Mouse (Mus musculus): ENCODE results near the gene Mtfr1l.
A peak's percentile ranks its signal among the peaks of the same experiment; 100 is the strongest.

Gene Mtfr1l

DNA sequence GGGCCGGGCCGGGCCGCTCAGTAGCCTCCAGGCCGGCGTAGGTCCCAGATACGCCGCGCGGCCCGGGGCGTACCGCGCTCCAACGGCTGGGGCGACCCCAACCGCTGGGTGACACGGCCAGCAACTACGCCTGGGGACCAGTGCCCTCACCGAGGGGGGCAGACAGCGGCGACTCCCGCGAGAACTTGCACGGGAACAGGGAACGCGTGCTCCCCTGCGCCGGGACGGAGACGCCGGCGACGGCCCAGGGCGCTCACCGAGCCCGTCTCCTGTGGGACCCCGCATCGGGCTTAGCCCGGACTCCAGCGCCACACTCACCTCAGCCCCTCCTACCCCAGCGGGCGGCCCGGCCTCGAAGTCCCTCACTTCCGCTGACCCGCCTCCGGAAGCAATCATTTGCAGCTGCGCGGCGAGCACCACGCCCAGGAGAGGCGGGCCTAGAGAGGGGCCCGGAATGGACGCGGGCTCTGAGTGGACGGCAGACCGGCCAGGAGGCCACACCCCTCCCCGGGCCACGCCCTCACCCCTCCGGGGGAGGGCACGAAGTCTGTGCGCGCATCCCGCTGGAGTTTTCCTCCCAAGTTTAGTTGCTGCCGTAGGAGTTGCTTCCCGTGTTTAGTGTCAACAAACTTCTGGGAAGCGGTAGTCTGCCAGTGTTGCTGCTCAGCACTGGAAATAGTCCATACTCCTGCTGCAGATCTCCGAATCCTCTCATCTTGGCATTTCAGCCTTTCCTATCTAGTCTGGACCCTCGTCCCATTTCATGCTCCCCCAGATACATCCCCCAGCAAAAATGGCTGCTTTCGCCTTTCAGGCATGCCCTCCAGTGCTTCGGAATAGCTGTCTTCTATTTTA, at the start of gene Mtfr1l:
Mtfr1l (minus strand) TSS at position 456 of the 855 bp plus-strand sequence.
- peak; percentile 98 for DNase-seq

GRCm38 (mm10) chr4:134583513-134583912, 48.3 kb upstream of the Mtfr1l start:
- DNase-seq = no peak

DNA sequence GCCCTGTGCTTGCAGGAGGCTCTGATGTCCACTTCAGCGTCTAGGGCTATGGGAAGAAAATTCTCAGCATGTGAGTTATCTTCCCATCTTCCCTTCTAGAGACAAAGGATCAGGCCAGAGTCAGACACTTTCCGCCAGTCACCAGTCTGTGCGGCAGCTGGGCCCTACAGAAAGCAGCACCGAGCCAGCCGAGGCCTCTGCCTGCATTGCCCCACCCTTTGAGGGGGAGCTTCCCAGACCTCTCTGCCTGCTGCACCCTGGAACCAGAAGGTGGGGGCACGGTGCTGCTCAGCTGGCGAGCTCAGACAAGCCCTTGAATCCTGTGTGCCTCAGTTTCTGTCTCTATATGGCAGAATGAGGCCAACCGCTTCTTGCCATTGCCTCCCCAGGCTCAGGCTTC, 46.2 kb upstream of the Mtfr1l start:
- DNase-seq = no peak

DNA sequence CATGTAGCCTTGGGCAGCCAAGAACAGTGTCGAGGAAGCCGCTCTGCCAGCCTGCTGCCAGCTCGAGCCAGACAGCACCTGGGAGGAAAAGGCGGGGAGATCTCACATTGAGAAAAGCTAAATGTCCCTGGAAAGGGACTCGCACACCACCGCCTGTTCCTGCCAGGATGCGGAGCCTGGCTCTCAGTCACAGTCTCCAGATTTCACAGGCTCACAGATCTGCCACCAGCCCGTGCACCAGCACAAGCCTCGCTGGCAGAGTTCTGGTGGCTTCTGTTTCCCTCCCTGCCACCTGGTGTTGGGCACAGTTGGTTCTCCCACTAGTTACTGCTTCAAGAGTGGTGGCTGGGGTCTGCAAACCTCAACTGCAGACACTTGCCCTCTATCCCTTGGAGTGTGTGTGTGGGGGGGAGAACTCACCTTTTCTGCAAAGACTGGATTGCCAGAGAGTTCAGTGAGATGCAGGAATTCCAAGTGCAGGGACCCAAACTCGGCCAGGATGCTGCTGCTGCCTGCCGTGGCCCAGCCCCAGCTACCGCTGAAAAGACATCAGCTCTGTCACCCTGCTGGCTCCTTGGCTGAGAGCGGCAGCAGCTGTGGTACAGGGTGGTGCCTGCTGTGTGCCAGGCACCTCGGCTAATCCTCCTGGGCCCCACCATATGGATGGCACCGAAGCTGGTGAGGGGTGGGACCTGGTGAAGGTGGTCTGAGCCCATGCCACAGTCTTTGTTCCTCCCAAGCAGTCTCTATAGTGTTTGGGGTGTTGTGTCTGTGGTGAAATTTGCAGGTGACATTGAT, 45.4 kb upstream of the Mtfr1l start:
- peak; percentile 75 for DNase-seq

GRCm38 (mm10) chr4:134579620-134580019, 44.4 kb upstream of the Mtfr1l start:
- no peak for DNase-seq

DNA sequence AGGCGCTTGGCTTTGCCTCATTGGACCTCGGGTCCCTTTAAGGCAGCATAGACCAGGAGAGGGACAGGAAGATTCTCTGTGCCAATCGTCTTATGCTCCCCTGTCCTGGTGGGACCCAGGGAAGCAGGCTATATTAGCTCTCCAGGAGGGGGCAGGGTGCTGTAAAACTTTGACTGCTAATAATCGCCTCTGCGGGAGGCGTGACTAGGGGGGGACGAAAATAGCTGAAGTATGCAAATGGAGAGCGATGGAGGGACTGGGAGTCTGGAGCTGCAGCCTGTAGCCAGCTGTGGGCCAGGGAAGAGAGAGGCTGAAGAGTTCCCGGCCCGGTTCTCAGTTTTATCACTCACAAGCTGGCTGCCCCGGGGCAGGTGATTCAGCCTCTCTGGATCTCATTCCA, 44.0 kb upstream of the Mtfr1l start:
- no peak for DNase-seq

DNA sequence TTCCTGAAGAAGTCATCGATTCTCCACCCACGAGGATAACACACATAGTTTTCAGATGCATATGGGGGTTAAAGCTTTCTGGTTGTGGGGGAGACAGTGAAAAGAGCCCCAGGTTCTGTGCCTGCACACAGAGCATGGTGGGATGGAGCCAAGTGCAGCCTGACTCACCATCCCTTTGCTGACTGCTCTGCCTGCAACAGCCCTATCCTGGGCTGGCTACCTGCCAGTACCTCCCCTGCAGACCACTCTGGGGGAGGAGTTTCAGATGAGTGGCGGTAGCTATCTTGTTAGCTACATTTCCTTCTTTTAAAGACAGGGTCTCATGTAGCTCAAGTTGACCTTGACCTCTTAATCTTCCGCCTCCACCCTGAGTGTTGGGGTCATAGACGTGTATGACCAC, 43.2 kb upstream of the Mtfr1l start:
- peak; percentile 50 for DNase-seq

DNA sequence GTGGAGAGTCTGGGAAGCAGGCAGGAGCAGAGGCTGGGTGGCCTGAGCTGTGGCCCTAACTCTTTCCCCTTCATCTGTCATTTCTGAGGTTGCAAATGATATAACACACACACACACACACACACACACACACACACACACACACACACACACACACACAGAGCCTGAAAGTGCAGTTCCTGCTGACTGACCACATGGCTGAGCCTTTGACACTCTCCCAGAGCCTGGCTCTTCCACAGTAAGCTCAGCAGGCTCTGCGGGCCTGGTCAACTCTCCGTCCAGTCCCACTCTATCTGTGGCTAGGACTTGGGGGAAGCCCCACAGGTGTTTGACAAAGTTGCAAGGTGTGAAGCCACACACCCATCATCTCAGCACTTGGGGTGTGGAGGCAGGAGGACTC, 42.1 kb upstream of the Mtfr1l start:
- DNase-seq = no peak

DNA sequence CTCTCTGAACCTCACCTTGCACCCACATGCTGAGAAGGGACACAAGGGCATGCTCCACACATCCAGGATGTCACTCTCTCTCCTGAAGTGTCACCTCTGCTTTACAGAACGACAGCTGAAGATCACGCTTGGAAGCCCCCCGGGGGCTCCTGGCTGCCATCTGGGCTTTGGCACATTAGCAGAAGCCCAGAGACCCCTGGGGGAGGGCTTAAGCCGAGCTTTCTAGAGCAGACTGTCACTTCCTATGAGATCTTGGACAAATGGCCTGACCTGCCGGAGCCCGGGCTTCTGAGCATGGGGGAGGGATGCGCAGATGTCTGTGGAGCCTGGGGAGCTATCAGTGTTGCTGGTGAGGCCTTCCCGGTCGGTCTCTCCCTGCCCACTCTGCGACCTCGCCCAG, 40.3 kb upstream of the Mtfr1l start:
- no peak for DNase-seq

DNA sequence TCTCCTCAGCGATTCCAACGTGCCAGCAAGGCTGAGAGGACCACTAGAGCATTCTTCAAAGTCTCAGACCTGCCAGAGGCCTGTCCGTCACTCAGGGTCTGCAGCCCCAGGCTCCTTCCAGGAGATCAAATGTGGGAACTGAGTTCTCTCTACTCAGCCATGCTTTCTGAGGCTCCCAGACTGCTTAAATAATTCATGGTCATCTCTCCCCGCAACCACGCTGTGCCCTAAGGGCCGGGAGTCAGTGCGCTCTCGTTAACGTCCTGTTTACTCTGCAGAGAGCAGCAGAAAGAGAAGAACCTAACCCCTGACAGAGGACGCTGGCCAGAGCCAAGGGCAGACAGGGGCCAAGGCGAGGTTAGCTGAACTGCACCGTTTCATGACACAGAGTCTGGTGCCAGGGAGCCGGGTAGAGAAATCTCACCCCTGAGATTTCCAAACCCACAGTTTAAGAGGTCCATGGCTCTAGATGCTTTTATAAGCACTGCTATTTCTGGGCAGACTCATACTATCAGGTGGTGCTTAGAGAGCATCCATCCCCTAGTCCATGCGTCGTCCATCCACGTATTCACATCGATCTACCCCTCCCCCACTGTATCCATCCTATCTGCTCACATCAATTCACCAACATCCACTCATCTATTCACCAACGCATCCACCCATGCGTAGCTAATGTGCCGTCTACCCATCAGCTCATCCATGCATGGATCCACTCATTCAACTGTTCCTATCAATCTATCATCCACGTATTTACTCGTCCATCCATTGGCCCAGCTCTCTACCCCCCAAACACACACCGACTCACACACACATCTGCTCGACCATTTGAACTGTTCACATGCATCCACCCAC, 37.5 kb upstream of the Mtfr1l start:
- no peak for DNase-seq

DNA sequence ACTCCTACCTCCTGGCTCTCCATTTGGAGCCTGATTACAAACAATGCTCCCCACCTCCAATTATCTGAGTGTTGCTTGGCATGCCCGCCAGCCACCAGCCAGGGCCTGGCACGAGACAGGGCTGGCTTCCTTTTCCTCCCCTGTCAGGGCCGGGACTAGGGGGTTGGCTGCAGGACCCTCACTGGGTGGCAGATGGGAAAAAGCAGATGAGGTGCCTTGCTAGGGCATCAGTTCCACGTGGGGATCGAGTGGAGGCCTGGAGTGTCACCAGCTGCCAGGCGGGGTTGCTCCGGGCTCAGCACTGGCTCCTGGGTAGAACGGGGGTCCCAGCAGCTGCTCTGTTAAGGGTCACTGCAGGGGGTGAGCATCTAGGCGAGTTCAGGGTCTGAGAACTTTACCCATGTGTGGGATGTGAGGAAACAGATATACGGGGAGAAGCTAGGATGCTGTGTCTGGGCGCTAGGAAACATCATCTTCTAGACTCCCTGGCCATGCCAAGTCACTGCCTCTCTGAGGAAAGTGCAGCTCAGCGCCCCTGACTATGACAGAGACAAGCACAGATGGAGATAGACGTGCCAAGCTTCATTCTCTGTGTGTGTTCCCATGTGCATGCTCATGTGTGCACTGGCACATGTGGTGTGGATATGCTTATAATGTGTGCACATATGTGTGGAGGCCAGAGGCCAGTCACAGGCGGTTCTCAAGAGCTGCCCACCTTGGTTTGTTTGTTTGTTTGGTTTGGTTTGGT, 35.7 kb upstream of the Mtfr1l start:
- DNase-seq = no peak

- no peak for DNase-seq
Measured at GRCm38 (mm10) chr4:134569831-134570230, 34.6 kb upstream of the Mtfr1l start.

GRCm38 (mm10) chr4:134569205-134569604, 34.0 kb upstream of the Mtfr1l start:
- no peak for DNase-seq

DNA sequence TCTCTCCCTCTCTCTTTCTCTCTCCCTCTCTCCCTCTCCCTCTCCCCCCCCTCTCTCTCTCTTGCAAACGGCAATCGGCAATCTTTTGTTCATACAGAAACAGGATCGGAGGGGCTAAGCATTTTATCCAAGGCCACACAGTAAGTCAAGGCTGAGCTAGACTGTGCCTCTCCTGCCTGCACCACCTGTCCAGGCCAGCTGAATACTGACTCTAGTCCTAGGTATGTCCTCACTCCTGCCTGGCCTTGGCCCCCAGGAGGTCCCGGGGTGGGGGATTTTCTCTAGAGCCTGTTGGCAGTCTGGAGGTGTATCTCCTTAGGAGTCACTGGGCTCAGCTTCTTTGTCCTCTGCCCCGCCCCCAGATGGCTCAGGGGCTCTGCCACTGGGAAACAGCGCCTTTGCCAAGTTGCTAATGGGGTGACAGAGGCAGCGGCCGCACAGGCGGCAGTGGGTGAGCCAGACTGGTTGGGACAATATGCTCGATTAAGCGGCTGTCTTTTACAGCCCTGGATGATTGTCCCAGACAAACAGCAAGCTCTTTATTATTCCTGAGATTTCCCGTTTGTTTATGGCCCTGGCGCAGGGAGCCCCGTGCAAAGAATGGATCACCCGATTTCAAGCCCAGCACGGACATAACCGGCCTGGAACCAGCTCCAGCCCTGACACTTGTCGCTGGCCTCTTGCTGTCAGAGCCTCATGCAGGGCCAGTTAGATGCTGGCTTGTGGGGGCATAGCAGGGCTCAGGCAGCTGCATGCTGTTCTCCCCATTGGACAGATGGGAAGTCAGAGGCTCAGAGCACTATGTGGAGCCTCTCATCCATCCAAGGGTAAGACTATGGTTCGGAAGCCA, 32.4 kb upstream of the Mtfr1l start:
- DNase-seq = no peak

DNA sequence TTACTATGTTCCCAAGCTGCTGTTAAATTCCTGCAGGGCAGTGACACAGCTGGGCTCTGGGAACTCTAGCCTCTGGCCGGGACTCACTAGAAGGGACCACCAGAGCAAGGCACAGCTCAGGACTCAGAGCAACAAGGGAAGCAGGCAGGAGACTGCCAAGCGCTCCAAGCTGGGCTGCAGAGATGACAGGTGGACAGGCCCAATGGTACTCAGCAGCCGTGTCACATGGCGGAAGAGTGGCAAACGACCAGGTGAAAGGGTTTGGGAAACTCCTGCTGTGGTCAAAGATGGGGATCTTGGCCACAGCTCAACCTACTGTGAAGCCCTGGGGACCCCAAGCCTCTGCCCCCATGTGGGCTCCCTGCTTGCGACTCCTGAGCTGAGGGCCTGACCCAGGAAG, 28.9 kb upstream of the Mtfr1l start:
- no peak for DNase-seq

DNA sequence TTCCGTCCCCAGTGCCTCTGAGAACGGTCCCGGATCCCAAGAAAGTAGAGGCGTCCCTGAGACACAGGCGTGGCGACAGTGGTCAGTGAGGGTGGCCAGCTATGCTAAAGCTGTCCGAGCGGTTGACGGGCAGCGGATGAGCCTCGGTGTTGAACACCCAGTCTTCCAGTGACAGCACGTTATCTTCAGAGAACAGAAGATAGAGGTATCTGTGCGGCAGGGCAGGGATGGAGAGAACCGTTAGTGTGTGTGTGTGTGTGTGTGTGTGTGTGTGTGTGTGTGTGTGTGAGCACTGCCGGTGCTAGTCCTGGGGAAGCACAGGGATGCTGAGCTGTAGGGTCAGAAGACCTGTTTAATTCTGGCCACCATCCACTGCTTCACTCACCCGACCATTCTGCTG, 28.4 kb upstream of the Mtfr1l start:
- no peak for DNase-seq

DNA sequence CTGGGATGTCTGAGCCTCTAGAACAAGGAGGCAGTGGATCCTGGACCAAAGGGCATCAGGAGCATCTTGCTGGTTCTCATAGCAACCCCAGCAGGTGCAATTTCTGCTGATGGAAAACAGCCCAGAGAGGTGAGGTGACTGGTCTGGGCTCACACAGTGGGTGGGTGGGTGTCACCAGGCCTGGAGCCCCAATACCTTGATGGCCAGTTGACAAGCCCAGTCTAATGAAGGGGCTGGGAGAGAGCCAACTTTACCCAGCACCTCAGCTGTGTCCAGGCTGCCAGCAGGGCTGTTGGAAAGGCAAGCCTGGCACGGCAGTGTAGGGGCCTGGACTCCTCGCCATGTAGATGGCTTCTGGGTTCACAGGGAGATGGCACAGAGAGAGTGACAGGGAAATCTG, 26.8 kb upstream of the Mtfr1l start:
- no peak for DNase-seq

DNA sequence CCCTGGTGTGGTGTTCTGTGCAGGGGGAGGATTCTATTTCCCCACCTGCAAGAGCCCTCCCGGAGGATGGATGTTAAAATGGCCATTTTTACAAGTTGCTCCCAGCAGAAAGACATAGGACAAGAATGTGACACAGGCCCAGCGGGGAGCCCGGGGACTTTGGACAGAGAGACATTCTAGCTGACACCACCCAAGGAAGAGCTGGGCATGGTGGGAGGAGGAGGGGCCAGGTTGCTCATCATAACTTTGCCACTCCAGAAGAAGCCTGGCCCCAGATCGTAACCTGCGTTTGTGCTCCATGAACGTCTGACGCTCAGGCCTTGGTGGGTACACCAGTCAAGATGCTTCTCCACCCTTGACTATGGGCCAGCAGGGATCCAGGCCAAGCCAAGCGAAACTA, 25.5 kb upstream of the Mtfr1l start:
- no peak for DNase-seq

DNA sequence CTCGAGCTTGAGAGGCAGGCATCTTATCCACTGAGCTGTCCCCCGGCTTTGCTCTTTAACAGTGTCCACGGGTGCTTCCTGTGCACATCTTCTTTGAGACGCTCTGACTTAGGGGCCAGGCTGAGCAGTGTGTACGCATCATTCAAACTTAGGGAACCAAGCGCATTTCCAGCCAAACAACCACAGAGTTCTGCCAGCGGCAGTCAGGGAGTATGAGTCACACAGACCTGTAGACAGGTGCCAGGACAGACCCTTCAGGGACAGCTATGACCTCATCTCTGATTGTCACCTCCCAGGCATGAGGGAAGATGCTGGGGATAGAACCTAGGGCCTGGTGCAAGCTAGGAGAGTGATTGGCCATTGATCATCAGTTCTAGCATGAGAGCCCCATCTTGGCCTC, 24.0 kb upstream of the Mtfr1l start:
- DNase-seq = no peak

DNA sequence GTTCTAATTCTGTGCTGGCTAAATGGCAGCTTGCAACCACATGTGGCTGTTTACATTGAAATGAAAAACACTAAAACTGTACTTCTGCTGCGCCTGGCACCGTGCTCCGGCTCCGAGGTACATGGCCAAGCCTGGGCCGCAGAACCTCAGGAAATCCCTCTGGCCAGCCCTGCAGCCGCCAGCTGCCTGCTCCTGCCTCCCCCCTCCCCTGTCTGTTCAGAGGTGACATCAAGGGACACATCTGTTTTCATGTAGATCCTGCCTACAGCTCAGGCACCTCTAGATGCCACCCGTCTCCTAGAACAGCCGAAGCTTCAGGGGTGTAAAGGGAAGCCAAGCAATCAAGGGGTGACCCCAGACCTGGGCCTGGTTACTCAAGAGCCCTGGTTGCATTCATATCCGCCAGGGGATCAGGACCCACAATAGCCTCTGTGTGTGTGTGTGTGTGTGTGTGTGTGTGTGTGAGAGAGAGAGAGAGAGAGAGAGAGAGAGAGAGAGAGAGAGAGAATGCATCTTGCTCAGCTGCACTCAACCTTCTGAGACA, 23.5 kb upstream of the Mtfr1l start:
- DNase-seq = no peak

DNA sequence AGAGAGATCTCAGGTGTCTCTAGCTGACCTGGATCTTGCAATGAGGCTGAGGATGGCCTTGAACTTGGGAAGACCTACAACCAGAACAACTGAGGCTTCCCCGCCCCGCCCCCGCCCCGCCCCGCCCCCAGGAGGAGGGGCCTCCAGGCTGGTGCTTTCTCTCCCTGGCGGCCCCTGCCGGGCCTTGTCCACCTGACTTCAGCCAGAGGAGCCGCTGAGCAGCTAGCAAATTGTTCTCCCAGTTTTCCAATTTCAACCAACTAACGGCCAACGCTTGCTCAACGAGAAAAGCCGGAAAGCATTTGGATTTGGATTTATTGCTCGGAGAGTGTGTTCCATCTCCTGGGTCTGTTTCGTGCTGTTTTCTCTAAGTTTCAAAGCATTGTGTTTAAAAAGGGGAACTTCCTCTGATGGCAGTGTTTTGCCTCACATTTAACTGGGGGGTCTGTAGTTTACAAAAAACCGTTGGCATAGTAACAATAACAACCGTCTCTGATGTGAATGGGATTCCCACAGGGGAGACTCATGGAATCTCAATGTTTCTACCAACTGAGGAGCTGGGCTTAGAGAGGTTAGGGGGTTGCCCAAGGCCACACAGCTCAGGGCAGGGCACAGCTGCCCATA, 22.6 kb upstream of the Mtfr1l start:
- no peak for DNase-seq

Data from right cerebral cortex, postnatal 25 days (tissue).